Mouse (Mus musculus): ENCODE measurements around the gene Gm9817. TPM values are rescaled to one million over a fixed set of nuclear protein-coding genes. Genes with fewer than 3 reads are reported as not detected.

The Gm9817 gene
- polyA plus RNA-seq, 1 experiment, result 0.04 TPM

DNA sequence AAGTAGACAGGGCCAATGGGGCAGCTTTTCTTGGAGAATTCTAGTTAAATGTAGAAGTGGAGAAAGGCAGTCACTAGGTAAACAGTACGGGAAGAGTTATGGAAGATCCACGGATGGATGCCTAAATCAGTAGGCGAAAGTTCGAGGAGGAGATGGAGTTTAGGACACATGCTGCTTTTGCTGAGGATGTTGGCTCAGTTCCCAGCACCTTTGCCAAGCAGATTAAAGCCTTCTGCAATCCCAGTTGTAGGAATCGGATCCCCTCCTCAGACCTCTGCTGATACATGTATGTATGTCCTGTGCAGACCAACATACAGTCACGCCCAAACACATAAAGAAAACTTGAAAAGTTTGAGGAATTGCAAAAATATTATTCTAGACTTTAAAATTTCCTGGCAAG, 8.1 kb upstream of the Gm9817 start:
- TF ChIP-seq GATA1 (IDR thresholded peaks at IDR 0.05; ENCODE audit: low read length), result no peak

DNA sequence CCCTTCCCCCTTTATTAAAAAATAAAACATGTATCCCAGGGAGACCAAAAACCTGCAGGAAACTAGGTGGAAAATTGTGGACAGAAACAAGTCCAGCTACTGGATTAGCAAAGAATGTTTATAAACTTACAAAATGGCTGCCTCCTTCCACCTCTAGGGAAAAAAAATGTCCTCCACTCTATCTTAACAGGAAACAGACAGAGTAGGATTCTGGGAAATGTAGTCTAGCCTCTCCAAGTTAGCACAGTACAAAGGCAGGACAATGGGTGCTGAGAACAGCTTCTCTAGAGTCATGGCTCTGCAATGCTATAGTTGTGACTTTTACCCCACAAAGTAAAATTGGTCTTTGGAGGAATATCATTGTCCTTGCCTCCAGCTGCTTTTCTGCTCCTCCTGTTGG, 3.5 kb upstream of the Gm9817 start:
- TF ChIP-seq GATA1 (IDR thresholded peaks at IDR 0.05; ENCODE audit: low read length), result no peak

DNA sequence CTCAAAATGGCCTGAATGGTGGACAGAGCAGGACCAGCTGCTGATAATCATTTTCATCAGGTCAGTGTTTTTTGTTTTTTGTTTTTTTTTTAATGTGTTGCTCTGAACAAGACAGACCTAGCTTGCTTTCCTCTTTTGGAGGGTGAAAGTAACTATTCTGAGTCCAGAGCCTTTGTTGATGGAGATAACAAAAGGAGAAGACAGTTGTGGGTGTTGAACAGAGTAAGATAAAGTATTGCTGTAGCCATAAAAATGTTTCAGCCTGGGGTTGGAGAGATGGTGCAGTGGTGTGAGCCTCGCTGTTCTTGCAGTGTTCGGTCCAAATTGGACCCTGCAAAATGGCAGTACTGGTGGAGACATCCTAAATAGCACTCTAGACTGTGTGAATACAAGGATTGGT, 2.8 kb upstream of the Gm9817 start:
- no peak for TF ChIP-seq GATA1 (IDR thresholded peaks at IDR 0.05; ENCODE audit: low read length)

DNA sequence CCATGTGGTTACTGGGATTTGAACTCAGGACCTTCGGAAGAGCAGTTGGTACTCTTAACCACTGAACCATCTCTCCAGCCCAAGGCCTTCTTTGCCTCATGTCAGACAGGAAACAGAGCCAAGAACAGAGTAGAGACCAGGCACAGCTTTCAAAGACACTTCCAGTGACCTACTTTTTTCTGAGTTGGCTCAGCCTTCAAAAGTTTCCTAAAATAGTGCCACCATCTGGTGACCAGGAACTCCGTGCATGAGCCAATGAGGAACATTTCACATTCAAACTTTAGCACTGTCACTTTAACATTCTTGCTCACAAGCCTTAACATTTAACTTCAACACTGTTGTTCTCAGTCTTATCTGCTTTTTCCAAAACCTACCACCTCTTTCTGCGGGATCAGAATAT, 2.3 kb downstream of the Gm9817 start:
- TF ChIP-seq GATA1 (IDR thresholded peaks at IDR 0.05; ENCODE audit: low read length), result no peak

DNA sequence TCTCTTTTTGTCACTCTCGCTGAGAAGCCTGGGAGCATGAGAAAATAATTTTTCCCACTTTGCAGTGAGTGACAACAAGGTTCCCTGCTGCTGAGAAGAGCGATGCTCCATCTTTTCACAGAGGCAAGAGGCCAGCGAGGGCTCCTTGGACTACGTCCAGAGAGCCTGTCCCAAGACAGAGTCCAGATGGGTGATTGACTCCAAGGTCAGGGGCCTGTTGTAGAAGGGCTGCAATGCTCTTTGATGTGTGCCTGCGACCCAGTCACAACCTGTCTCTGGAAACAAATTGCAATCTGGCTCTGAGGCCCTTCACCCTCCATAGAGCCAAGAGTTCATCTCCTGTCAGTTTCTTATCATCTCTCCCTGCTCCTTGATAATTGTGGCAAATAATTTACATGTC, 5.2 kb downstream of the Gm9817 start:
- no peak for TF ChIP-seq GATA1 (IDR thresholded peaks at IDR 0.05; ENCODE audit: low read length)

DNA sequence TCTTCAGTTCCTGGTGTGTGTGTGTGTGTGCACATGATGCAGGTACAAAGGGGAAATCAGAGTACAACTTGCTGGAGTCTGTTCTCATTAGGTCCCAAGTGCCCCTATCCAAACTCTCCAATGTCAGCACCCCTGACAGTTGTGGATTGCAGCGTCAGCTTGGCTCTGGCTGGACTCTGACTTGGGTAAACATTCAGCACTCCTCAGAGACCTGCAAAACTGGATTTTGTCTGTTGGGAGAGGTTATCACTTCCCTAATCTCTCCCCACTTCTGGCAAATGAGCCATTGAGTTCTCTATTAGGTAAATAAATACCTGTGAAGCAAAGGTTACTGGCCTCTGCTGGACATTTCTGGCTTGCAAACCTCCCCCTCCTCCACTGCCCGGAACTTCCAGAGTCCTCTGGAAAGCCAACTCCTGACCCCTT, 10.3 kb downstream of the Gm9817 start:
- TF ChIP-seq GATA1 (IDR thresholded peaks at IDR 0.05; ENCODE audit: low read length), result no peak

DNA sequence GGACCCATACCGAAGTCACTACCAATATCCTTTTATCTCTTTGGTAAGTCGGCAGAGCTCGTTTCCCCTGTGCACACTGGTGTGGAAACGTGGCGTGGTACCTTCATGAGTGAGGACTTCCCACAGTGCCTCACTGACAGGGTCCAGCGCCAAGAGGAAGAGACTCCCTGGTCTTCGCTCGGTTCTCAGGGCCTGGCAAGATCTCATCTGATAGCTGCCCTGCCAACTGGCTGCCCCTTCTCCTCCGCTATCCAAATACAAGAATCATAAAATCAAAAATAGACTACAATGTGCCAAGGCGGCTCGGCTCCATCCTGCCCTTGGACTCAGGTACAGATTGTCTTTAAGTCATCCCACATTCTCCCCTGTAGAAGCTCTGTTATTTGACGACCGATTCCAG, 11.4 kb downstream of the Gm9817 start:
- TF ChIP-seq GATA1 (IDR thresholded peaks at IDR 0.05; ENCODE audit: low read length), result no peak

DNA sequence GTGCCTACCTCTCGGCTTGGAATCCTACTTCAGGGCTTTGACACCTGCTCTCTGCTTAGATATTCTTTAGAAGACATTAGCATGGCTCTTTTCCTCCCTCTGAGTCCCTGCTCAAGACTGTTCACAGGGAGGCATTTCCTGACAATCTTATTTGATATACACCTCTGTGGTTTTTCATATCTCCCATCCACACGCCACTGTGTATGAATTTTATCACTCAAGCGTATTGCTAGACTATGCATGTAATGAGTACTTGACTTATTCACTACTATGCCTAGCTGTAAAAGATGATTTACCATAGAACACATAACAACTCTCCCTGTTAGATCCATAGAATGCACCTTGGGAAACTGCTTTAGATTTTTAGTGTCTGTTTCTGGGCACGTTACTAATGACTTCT, 14.3 kb downstream of the Gm9817 start:
- TF ChIP-seq GATA1 (IDR thresholded peaks at IDR 0.05; ENCODE audit: low read length), result no peak

DNA sequence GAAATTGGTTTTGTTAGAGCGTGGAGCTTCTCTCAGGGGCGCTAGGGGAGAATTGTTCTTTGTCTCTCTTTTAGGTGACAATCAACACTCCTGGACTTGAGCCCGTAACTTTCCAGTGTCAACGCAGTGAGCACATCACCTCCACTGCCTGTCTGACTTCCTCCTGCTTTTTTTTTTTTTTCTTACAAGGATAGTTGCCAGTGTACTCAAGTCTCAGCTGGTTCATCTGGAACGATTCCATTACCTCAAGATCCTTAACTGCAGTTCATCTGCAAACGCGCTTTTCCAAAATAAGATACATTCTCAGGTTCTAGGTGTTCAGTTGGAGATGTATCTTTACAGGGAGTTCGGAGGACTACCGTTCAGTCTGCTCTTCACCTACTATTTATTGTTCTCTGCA, 16.5 kb downstream of the Gm9817 start:
- TF ChIP-seq GATA1 (IDR thresholded peaks at IDR 0.05; ENCODE audit: low read length), result no peak

DNA sequence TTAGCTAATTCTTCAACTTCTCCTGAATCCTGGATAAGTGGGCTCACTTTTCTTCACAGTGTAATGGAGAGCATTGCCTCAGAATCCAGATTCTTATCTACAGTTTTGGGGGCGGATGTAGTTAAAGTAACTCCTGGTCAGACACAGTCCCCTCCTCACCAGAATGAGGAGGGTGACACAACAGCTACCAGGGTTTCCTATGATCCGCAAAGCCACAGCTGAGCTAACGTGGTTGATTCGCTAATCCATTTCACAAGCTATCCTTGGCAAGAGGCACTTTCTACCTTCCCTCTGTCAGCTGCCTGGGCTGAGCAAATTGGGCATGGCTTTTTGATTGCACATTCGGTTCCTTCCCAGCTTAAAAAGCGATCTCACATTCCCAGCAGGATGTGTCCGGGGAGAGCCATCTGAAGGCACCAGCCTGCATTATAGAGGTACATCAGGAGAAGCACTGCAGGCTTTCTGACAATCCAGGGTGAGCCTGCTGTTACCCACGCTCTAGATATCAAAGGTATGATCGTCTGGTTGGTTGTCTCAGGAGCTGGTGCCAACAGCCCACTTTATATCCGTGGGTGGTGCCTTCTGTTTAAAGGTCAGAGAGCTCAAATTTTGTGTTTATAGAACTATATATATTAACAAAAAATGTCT, 21.2 kb downstream of the Gm9817 start:
- TF ChIP-seq GATA1 (IDR thresholded peaks at IDR 0.05; ENCODE audit: low read length), result no peak

DNA sequence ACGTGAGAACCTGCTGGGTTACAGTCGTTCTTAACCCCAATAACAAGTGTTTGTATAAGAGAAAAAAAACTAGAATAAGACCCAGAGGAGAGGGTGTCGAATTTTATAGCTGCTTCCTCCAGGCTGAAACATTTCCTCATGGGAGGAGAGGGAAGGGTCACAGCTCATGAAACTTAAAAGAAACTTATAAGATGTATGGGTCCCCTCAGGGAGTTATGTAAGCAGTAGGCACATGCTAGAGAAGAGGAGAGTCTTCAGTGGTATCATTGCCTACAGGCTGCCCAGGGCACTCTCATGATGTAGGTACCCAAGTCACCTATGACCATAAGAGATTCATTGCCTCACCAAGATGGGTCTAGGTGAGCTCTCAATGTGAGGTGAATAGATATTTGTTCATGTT, 28.0 kb downstream of the Gm9817 start:
- no peak for TF ChIP-seq GATA1 (IDR thresholded peaks at IDR 0.05; ENCODE audit: low read length)

DNA sequence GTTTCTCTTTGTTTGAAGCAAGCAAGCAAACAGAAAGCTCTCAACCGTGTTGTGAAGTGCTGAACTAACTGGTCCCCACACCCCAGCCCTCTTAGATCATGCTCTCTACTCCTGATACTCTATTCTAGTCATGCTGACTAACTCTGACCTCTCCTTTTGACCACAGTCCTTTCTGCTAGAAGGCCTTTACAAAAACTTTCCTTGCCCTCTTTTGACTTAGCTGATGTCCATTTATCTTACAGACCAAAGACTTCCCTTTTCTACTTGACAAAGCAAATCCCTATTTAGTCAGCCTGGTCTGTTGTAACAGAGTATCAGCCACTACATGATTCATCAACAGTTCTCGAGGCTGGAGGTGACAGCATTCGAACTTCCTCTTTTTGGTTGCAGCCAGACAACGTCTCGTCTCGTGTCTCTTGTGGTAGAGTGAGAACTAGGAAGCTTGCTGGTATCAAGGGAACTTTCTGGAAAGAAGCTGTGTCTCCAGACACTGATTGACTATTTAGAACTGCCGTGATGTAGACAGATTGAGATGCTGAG, 30.4 kb downstream of the Gm9817 start:
- no peak for TF ChIP-seq GATA1 (IDR thresholded peaks at IDR 0.05; ENCODE audit: low read length)

DNA sequence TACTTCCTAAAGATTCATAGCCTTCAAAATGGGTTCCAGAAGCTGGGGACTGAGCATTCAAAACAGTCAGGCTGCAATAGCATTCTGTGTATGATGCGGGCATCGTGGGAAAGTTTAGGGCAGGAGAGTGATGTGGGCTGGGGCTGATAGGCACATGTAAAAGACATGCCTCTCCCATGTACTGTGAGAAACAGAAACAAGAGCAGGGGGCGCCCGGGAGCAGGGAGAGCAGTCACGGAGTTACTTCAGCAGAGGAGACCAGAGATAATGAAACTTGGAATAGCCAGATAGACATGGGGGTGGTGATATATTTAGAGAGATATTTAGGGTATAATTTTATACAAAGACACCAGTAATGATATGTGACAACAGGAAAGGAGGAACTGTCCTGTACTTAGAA, 39.9 kb downstream of the Gm9817 start:
- no peak for TF ChIP-seq GATA1 (IDR thresholded peaks at IDR 0.05; ENCODE audit: low read length)

DNA sequence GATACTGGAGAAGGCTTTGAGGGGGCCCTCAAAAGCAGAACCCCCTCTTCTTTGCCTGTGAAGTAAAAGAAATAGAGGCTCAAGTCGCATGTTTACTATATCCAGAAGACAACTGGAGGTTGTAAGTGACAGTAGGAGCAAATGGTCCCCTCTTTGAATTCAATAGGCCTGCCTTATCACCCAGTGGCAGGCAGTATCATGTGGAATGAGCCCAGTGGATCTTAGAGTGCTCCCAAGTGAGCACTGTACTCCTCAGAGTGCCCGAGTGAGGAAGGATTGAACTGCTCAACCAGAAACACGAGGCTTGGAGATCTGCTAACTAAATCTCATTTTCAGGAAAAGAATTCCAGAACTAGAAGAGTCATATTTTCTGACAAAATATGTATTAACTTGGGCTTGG, 40.3 kb downstream of the Gm9817 start:
- no peak for TF ChIP-seq GATA1 (IDR thresholded peaks at IDR 0.05; ENCODE audit: low read length)

Other genes with a start within 250 kb of the Gm9817 start
- 24.2 and 26.4 TPM in 2 replicates for gene Dtnbp1, start 76.5 kb upstream of the Gm9817 start, polyA plus RNA-seq (2012)